Mouse (Mus musculus): ENCODE data around the gene Gm9887.
"Not testable (repeated sequence)": the region's sequence is repeated elsewhere in the genome, so short reads cannot be mapped to it uniquely, and the experiment has no call there.

Gene Gm9887

DNA sequence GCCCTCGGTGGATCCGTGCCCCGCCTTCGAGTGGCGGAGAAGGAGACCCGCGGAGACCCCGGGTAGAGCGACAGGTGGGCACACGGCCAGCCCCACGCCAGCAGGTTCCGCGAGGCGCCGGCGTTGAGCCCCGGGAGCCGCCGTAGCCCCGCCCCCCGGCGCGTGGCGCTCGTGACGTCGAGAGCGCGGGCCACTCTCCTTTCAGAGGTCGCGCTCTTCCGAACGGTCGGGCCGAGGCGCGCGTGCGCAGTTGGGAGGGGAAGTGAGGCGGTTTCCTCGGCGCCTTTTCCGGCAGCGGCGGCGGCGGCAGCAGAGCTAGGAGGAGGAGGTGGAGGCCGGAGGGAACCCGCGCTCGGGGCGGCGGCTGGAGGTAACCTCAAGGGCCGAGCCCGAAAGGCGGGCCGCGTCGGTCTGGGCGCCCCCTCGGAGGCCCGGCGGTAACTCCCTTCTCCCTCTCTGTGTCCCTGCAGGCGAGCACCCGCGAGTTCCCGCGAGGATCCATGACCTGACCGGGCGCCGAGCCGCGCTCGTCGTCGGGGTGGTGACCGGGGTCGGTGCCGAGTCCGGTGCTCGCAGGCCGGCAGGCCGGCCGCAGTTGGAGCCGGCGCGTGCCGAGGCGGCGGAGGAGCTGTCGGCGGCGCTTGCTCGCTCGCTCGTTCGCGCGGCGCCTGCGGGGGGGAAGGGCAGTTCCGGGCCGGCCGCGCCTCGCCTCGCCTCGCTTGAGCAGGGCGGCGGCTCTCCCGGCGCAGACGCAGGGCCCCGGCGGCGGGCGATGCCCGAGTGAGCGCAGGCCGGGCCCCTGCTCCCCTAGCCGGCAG lies at the start of gene Gm9887, which contains the start of gene Arf6:
Gene Gm9887, minus strand, starts transcription at position 605 of the 818 bp plus-strand sequence.
Gene Arf6, plus strand, starts transcription at position 297 of the 818 bp plus-strand sequence.
- peak; percentile 98 to 99 for DNase-seq

DNA sequence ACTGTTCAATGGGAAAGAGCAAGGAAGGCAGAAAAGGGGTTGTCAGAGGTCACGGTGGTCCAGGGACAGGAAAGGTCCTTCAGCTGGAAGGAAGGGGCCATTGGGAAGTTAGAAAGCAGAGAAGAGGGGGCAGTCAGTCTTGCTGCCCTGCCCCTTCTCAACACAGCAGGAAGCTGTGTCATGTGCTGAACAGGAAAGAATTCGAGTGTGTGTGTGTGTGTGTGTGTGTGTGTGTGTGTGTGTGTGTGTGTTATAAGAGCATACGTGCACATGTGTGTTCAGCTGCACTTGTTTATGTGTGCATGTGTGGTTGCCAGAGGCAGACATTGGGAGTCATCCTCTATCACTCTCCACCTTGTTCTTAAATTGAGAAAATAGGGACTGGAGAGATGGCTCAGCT lies 48.5 kb upstream of the Gm9887 start:
- DNase-seq: peak in 1 of 2 experiments; percentile 32

DNA sequence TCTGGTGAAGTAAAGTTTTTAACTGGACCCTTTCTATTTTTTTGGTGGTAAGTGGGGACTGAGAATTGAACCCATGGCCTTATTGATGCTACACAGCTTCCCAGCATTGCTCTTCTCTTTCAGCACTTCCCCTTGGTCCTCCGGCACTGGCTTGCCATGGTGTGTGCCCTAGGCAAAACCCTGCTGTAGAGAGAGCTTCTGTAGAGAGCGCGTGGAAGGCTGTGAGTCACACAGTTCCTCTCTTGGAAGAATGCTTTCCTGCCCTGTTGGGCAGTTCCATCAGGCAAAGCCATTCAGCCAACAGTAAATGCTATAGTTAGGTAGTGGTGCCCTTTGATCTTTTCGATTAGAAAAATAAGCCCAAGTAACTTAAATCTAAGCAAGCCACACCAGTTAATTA lies 47.3 kb upstream of the Gm9887 start:
- no peak for DNase-seq

DNA sequence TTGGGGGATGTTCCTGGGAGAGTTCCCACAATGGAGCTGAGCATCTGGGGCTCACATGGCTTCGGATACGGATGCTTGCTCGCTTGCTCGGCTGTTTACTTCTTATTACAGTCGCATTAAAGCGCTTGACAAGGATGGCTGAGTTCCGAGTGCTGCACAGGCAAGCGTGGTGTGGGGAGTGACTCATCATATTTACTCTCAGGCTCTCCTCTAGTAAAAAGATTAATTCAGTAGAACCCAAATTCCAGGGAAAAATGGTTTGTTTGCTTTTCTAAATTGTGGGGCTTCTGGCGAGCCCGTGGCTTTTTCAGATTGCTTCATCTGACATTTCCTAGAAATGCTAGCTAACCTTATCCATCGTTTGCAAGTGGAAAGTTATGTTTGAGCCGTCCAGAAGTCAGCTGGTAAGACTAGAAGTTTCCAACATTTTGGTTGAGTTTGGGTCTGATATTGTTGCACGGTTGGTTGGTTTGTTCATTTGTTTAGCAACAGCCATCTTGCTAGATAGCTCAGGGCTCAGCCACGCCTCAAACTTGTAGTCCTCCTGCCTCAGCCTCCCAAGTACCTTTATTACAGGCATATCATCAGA lies 46.9 kb upstream of the Gm9887 start:
- DNase-seq: no peak

DNA sequence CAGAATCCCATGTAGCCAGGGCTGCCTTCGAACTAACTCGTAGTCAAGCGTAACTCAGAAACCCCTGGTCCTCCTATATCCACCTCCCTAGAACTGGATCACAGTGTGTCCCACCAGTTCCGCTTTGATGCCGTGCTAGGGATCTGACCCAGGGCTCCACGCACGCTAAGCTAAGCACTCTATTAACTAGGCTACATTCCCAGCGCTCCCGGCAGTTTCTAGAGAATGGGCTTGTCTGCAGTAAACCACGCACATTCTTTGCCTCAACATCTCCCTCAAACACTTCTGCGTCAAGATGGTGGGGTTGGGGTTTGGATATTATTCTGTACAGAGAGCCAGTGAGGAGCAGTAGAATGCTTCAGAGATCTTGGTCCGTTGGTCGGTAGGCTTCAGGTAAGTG lies 46.3 kb upstream of the Gm9887 start:
- DNase-seq: no peak

DNA sequence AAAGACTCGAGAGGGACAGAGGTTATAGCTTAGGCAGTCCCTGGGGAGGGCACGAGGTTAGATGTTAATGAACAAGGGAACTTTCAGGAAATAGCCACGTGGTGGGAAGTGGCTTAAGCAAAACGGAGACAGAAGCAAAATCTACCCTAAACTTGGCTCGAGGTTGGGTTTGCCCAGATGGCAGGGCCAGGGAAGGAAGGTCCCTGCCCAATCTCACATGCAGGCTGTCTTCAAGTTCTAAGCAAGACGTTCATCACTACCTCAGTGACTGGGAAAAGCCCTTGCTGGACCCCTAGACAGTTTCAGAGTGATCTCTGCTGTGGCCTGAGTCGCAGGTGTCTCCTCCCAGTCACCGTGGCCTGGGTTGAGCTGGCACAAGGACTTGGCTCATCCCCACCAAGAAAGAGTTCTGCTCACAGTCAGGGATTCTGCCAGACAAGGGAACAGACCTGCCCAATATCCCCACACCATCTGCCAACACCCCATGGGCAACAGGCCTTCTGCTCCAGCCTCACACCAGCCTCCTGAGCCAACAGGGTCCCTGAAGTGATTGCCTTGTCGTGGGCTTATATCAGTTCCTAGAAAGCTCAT lies 45.5 kb upstream of the Gm9887 start:
- no peak for DNase-seq

DNA sequence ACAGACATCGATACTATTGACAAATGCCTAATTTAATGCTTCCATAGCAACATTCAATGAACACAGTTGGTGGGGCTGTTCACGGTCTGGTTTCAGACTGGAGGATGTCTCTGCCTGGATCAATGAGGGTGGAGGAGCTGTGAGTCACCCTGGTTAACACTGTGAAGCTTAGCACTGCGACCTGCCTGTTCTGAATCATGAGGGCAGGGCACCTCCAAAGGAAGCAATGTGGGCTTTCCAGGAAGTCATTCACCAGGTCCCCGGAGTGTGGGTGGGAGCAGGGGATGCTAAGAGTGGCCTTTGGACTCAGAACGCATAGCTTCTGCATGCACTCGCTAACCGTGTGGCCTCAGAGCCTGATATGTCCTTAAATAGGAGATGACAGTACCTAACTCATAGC lies 44.5 kb upstream of the Gm9887 start:
- no peak for DNase-seq

DNA sequence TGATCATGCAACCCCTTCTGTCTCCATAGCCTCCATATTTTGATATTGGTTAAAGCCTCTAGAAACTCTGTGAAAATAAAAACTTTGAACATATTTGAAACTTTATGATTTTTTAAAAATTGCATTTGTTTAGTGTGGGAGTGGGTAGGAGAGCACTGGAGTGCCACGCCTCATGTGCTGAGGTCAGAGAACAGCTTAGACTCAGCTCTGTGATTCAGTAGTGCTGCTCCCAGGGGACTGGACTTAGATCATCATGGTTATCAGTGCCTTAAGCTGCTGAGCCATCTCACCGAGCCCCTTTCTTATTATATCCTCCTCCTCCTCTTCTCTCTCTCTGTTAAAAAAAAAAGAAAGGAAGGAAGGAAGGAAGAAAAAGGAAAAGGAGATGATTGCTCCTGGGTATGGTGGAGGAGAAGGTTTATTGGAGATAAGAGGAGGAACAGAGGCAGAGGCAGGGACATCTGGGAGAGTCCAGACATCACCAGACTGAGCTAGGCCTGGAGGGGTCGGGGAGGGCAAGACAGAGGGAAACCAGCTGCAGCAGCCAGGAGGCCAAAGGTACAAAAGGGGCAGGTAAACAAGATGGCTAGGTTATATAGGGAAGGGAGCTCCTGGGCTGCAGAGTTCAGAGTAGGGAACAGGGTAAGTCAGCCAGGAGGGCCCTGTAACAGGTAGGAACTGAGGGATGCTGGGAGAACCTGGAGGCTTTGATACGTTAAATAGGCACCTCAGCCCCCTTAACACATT lies 42.7 kb upstream of the Gm9887 start:
- no peak for DNase-seq

DNA sequence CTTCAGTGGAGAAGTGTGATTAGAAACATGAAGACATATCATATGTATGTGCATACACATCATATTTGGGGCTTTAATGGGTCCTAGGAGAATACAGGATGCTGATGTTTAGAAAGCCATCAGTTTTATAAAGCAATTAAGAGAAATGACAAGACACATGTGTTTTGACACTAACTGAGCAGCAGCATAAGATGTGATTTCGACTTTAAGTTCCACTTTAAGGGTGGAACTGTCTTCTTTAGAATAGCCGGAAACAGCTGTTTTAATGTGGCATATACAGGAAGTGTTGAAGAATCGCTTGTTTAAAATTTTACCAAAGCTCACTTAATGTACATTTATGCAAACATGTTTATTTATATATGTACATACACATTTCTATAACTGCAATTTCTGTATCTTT lies 41.0 kb upstream of the Gm9887 start:
- no peak for DNase-seq

DNA sequence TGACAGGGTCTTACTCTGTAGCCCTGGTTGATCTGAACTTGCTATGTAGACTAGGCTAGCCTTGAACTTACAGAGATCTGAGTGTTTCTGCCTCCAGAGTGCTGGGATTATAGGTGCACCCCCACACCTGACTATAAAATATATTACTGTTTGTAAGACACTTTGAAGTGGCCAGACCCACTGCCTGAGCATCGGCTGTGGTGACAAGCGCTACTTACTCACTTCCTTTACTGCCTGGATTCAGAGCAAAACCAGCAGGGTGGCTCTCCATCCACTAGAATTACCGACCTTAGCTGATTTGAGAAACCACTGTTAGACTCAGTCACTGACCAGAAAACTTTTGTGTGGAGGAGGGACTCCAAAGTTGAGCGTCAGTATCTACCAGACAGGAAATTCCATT lies 39.7 kb upstream of the Gm9887 start:
- DNase-seq: no peak

DNA sequence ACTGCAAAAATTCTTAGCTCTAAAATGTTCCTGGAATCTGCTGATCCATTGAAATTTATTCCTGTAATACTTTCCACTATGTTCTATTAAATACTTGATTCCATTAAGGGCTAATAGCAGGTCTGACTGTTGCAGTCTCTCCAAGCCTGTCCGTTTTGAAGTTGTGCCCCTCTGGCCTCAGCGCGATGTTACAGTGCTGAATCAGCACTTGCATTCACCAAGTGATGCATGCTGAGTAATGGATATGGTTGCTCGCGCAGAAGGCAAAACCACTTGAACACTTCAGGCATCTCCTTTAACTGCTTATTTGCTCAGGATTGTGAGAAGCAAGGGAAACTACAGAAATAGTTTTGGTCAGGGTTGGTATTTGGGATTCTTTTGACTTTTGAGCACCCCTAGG lies 38.5 kb upstream of the Gm9887 start:
- DNase-seq: no peak

DNA sequence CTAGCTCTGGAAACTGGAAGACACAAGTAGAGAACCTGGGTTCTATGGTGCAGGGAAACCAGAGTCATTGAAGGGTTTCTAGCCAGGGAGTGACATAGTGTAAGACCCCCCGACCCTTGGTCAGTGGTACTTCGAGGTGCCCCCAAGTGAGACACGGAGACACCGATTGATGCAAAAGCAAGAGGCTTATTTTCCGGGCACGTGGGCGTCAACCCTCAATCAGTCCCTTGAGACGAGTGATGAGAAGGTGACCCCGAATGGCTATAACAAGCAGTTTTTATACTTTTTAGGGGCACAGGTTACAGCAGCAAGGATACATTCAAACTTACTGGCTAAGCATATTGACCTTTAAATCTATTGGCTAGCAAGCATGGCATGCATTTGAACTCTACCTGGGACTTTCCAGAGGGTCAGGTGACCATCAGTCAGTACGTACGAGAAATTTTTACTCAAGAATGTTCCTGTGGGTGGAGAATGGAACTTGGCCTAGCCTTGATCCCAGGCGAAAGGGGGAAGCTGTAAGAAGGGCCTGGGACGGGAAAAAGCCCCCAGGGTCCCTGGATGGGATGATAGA lies 30.4 kb upstream of the Gm9887 start:
- DNase-seq: no peak

DNA sequence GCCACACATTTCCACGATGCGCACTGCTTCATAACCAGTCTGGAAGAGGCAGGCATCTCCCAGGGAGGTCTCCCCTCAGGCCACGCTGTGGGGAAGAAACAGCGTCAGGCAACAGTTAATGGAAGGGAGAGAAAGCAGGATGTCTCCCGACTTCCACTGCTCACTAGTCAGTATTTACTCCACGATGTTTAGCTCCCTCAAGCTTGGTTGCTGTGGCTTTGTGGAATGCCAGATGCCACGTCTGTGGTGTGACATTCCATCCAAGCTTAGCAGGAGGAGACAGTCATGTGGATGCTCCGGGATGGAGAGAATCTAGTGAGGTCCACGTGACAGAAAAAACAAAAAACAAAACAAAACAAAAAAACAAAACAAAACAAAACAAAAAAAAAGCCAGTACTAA lies 29.8 kb upstream of the Gm9887 start:
- DNase-seq: no peak

DNA sequence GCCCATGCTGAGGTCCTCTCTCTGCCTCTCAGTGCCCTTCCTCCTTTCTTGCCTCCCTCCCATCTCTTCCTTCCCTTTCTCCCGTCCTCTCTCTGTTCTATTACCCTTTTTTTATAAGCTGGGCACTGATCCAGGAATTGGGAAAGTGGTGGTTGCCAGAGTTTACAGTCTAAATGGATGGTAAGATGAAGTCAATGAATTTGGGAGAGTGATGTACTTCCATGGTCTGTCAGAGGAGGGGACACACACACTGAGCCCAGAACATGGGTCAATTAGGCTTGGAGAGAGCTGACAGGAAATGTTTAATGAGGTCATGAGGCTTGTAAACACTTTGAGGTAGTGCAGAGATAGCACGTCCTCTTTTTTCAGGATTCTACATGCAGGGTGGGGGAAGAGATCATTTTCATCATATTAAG lies 28.6 kb upstream of the Gm9887 start:
- no peak for DNase-seq

DNA sequence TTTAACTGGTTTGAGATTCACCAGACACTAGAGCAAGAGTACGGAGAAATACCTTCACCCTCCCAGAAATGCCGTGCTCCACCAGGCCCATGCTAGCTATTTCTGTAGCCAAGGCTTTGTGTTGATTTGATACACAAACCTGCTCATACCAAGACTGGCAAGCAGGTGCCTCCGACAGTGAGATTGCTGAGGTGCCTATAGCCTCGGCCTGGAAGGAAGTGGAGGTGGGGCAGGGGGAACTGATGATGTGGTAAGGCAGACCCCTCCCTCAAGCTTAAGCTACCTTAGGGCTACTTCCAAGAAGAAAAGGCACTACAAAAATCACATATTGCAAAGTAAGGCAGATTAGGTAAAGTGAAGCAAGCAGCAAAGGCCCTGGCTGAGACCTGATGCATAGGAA lies 28.1 kb upstream of the Gm9887 start:
- DNase-seq: no peak

DNA sequence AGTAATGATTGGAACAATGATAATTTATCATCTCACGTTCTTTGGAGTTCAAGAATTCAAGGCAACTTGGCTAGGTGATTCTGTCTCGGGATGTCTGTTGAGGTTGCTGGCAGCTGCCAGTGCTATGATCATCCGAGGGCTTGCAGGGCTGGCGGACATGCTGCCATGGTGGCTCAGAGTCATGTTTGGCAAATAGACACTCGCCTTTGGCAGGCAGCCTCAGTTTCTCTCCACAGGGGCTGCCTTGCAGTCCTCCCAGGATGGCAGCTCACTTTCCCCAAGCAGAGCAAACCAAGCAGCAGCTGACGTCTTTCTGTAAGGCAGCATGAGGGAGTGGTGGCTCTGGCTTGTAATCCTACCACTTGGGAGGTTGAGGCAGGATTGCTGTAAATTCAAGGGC lies 22.2 kb upstream of the Gm9887 start:
- no peak for DNase-seq

DNA sequence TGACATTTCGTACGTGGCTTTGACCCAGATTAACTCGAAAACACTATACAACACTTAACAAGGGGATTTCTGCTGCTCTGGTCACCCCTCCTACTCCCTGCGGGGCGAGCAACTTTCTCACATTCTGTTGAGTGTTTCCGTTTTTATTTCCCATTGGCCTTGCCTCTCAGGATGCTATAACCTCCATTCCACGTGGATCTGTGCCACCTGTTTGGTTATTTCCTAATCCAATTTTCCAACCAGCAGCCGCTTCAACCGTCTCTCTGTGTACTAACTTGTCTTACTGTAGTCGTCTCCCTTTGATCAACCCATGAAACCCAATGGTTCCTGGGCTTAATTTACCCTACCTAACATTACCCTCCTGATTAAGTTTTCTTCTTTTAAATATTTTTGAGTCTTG lies 20.8 kb upstream of the Gm9887 start:
- no peak for DNase-seq

DNA sequence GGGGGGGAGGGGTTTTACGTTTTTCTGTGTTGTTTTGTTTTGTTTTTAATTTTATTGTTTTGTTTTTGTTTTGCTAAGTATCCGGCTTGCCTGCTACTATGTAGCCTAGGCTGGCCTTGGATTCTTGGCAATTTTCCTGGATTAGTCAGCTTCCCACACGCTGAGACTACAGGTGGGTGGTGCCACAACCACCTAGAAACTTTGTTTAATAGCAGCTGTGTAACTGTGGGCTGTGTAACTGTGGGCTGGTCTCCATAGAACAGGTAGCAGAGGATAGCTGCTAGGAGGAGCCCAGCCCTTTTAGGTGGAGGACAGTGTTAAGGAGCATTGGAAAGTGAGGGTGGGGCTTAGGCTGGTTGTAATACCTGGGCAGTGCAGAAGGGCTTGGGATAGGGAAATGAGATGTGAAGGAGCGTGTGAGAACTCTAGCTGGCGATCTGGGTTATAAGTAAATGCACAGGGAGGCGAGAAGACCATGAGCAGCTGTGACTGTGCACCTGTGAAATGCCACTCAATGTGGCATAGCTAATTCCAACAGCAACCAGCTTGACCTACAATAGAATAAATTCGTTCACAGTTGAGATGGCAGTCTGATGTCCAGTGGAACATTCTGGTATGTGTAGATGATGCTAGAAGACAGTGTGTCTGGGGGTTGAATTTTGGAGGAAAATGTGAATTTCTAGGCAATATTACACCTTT lies 17.9 kb upstream of the Gm9887 start:
- DNase-seq: no peak

DNA sequence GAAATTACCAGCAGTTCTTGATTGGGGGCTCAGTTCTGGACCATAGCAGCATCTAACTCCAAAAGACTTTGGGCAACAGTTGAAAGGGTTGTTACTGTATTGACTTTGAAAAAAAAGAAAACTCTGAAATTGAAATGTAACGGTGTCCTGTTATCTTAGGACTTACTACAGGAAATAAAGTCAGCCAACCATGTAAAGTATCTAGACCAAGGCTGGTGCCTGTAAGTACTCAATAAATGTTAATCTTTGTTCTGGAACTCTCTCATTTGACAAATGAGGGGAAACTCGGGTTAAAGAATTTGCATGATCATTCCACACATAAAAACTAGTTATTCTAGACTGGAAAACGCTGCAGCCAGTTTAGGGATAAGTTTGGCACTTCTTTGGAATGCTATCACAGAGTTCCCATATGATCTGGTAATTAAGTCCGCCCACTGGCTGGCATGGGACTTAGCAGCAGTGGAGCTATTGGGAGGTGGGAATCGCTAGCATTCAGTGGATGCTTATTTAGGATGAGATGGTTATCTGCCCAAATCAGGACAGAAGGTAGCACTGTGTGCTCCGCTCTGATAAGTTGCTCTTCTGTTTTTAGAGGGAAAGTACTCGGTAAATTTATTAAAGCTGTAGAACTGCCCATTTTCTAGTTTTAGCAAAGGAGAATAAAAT lies 17.1 kb upstream of the Gm9887 start:
- no peak for DNase-seq

DNA sequence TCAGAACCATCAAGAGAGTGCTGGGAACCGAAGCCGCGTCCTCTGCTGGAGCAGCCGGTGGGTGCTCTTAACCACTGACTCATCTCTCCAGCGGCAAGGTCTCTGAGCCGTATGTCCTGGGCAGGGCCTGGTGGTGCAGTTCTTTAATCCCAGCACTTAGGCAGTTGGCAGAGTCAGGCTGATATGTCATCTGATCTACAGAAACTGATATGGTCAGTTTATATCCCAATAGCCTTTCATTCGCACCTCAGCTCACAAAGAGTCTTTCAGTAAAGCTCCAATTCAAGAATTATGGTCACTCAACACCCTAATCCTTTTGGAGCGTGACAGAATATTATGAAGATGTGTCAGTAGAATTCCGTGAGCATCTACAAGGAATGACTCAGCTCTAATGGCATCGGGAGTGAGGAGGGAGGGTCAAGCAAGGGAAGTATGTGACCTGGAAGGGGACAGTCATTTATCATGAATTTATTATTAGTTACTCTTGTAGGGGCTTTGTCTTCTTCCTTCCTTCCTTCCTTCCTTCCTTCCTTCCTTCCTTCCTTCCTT lies 16.1 kb upstream of the Gm9887 start:
- no peak for DNase-seq

DNA sequence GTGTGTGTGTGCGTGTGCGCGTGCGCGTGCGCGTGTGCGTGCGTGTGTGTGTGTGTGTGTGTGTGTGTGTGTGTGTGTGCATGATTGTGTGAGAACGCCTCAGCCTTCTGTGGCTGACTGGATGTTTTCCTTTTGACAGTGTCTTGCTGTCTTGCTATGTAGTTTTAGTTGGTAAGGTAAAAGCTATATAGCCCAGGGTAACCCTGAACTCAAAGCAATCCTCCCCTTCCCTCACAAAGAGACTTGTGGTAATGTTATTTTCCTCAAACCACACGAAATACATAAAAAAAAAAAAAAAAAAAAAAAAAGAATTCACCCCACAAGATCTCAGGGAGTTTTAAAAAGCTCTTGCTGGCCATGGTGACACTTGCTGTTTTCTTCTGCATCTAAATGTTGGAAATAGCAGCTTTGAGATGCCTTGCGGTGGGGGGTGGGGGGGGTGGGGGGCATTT lies 14.0 kb upstream of the Gm9887 start:
- not testable (repeated sequence) for DNase-seq
